Mouse (Mus musculus): ENCODE data around the gene Npnt.

The Npnt gene

GRCm38 (mm10) chr3:132939006-132939405, 11.1 kb downstream of the Npnt start:
- no peak for DNase-seq (ENCODE audit: low spot score in 2 of 2)

DNA sequence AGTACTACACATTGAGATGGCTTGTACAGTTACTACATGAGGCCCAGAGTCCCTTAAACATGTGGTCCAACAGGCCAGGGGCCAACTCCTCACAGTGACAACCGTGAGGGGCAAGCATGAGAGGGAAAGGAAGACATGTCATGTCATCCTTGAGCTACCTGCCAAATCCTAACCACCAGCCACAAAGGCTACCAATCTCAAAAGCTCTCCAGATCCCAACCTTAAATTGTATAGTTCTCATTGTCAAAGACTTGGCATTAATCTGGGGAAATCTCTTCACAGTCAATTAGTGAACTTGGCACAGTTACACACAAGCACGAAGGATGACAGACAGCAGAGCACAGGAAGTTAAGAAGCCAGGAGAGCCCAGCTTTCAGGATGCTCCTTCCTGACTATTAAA, 15.4 kb downstream of the Npnt start:
- no peak for DNase-seq (ENCODE audit: low spot score in 2 of 2)

DNA sequence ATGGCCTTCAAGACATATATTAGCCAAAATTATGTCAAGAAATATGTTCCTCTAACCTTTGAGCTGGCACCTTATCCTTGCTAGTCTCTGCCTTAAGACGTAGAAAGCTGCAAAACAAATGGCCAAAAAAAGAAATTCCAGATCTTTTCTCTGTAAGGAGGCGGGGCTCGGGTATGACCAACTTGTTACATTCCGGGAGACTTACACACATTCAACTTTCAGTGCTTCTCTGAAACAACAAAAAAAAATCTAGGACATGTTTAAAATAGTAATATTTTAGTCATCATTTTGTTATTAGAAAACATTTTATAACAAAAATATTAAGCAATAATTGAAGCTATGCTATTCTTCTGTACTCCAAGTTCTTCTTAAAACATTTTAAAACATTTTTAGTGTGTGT, 18.6 kb downstream of the Npnt start:
- no peak for DNase-seq (ENCODE audit: low spot score in 2 of 2)

GRCm38 (mm10) chr3:132929866-132930265, 20.2 kb downstream of the Npnt start:
- no peak for DNase-seq (ENCODE audit: low spot score in 2 of 2)

DNA sequence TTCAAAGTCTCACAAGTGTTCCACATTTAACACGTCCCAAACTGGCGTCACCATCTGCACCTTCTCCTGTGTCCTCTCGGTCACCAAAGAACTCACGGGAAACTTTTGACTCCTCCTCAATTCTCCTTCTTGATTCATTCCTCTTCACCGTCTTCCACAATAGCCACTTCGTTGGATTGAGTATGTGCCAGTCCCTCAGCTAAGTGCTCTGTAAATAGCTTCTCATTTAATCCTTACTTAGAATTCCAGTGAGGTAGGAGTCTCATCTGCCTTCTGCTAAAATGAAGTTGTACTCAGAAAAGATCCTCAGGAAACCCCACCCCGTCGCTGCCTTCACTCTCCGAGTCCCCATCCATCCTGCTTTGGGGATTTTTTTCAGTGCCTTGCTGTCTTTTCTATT, 21.9 kb downstream of the Npnt start:
- no peak for DNase-seq (ENCODE audit: low spot score in 2 of 2)

- DNase-seq (ENCODE audit: low spot score in 2 of 2) = no peak
Observed at GRCm38 (mm10) chr3:132919798-132920197, 30.3 kb downstream of the Npnt start.

- DNase-seq (ENCODE audit: low spot score in 2 of 2) = no peak
Observed at GRCm38 (mm10) chr3:132919240-132919639, 30.9 kb downstream of the Npnt start.

DNA sequence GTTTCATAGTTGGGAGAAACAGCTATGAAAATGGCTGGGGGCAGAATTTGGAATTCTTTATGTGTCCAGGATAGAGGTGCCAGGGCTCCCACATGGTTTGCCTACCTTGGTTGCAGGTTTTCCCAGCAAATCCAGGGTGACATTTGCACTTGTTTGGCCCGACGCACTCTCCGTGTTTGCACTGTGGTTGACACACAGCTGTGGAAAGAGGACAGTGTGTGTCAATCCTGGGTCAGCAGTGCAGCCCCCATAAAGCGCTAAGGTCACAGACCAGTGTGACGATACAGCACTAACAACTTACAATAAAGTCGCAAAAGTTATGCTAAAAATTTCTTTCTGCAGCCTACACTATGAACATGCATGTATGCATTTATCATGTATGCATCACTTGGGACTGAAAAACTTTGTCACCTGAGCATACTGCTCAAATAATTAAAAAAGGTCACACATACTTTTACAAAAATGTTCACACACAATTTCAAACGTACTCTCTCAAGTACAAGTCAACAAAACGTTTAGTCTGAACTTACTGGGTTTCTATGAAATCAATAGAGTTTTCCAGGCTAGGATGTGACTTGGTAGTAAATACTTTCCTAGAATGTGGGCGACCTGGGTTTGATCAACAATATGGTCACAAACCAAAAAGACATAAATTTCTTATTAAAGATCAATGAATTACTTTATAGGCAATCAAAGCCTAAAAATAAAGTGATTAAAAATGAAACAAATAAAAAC, 32.6 kb downstream of the Npnt start:
- DNase-seq (ENCODE audit: low spot score in 2 of 2) = no peak

- DNase-seq (ENCODE audit: low spot score in 2 of 2) = no peak
Observed at GRCm38 (mm10) chr3:132915661-132916060, 34.4 kb downstream of the Npnt start.

DNA sequence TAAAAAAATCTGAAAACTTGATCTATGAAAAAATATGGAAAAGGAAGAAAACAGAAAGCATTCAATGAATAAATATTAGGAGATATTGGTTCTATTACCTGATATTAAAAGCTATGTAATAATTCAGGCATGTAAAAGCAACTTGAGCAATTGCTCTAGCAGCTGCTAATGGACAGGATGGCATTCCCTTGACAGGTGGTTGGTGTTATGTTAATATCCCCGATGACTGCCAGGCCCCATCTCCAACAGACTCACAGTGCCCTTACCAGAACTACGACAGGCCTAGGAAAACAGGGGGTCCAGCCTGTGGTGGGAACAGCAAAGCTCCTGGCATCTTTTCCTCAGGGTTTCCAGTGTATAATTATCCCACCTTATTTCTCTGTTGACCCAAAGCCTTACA, 37.7 kb downstream of the Npnt start:
- DNase-seq (ENCODE audit: low spot score in 2 of 2) = no peak

GRCm38 (mm10) chr3:132911716-132912115, 38.4 kb downstream of the Npnt start:
- DNase-seq (ENCODE audit: low spot score in 2 of 2) = no peak

- DNase-seq (ENCODE audit: low spot score in 2 of 2) = no peak
Observed at GRCm38 (mm10) chr3:132910727-132911126, 39.4 kb downstream of the Npnt start.

- no peak for DNase-seq (ENCODE audit: low spot score in 2 of 2)
Observed at GRCm38 (mm10) chr3:132909736-132910135, 40.4 kb downstream of the Npnt start.

DNA sequence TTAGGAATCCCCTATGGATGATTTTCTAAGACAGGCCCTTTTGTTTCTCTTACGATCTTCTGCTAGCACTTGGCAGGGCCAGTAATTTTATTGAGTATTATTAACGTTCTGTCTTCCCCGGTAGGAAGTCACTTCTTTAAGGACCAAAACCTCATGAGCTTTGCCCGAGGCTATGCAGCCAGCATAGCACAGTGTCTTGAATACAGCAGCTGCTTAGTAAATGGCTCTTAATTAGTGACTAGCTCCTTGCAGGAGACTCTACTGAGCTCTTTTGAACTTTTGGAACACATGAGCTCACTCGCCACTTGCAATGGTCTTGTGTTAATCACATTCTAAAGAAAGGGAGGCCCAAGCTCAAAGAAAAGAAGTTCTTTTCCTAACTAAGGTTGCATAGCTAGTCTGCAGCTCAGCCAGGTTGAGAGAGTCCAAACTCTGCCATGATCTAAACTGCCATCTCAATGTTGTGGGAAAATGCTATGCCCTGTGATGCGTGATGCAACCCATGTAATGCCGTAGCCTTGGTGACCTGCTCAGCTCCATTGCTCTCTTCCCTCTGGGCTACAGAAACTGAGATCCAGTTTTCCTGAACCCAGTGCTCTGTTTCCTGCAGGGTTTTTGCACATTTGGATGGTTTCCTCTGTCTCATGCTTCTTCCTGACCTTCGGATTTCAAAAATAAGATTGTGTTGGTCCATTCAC, 42.4 kb downstream of the Npnt start:
- DNase-seq (ENCODE audit: low spot score in 2 of 2) = no peak

- no peak for DNase-seq (ENCODE audit: low spot score in 2 of 2)
Observed at GRCm38 (mm10) chr3:132905224-132905930, 44.7 kb downstream of the Npnt start.

- DNase-seq (ENCODE audit: low spot score in 2 of 2) = no peak
Observed at GRCm38 (mm10) chr3:132903386-132903785, 46.7 kb downstream of the Npnt start.

- no peak for DNase-seq (ENCODE audit: low spot score in 2 of 2)
Observed at GRCm38 (mm10) chr3:132902921-132903320, 47.2 kb downstream of the Npnt start.

DNA sequence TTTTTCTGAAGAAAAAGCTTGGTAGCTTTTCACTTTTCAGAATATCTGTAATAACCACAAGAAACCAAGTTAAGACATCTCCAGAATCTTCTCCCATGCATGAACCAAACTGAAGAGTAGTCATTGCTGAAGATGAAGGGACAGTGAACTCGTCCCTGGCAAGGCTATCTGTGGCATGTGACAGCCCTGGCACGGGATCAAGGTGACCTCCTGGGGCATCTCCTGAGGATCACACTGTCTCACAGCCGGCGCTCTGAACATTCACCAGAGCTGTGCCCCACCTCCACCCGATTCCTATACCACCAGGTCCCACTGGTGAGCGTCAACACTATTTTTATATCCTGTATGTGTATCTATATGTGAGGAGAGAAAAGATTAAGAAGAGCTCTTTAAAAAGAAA, 47.9 kb downstream of the Npnt start:
- no peak for DNase-seq (ENCODE audit: low spot score in 2 of 2)

- no peak for DNase-seq (ENCODE audit: low spot score in 2 of 2)
Observed at GRCm38 (mm10) chr3:132897891-132898290, 52.2 kb downstream of the Npnt start.

DNA sequence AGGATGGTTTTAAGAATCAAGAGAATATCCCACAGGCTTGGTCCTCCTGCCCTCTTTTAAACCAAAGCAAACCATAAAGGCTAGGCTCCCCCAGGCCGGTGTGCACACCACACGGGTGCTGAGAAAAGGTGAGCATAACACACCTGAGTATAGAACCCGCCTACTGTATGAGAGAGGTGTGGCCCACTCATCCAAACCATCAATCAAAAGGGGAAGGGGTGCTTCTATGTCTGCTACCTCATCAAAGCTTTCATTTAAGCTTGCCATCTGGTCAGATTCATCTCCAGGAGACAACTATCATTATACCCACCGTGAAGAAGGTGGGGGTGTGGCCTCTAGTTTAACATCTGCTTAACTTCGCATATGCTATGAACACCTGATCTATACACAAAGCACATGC, 52.7 kb downstream of the Npnt start:
- DNase-seq (ENCODE audit: low spot score in 2 of 2) = no peak

DNA sequence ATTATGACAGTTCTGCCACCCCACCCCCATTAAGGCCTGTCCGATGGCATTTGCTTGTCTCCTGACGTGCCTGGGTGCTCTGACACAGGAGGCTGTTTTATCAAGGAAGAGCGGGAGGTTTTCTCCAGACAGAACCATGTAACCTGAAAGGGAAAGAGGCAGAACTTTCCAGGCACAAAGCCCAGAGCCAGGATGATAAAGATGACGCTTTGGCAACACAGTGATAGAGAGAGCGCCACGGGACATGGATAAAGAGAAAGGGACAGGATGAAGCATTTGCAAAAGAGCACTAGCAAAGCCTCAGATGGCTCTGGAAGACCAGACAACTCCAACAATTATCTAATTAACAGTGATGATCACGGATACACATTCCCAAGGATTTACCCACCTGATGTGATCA, 56.0 kb downstream of the Npnt start:
- DNase-seq (ENCODE audit: low spot score in 2 of 2) = no peak

- no peak for DNase-seq (ENCODE audit: low spot score in 2 of 2)
Observed at GRCm38 (mm10) chr3:132893676-132894075, 56.4 kb downstream of the Npnt start.

GRCm38 (mm10) chr3:132893044-132893443, 57.0 kb downstream of the Npnt start:
- DNase-seq (ENCODE audit: low spot score in 2 of 2) = no peak
